Mouse (Mus musculus) effector memory CD4-positive, alpha-beta T cell, adult 7 months (primary cell): ENCODE data around the gene Gm11027. TPM values are rescaled to one million over a fixed set of nuclear protein-coding genes. Genes with fewer than 3 reads are reported as not detected.

Source experiments
- polyA plus RNA-seq: library from polyadenylated mRNA; unstranded; fragments of 100-300 nt; shearing (Covaris generic); gene quantifications from one replicate; pipeline ENCODE4 v1.2.1, GENCODE M21; 2017

Gene Gm11027
- polyA plus RNA-seq: not detected

GRCm38 (mm10) chr12:116275086-116275485 is at the start of gene Gm11027:
Gm11027 (plus strand) TSS chr12:116275386.

DNA sequence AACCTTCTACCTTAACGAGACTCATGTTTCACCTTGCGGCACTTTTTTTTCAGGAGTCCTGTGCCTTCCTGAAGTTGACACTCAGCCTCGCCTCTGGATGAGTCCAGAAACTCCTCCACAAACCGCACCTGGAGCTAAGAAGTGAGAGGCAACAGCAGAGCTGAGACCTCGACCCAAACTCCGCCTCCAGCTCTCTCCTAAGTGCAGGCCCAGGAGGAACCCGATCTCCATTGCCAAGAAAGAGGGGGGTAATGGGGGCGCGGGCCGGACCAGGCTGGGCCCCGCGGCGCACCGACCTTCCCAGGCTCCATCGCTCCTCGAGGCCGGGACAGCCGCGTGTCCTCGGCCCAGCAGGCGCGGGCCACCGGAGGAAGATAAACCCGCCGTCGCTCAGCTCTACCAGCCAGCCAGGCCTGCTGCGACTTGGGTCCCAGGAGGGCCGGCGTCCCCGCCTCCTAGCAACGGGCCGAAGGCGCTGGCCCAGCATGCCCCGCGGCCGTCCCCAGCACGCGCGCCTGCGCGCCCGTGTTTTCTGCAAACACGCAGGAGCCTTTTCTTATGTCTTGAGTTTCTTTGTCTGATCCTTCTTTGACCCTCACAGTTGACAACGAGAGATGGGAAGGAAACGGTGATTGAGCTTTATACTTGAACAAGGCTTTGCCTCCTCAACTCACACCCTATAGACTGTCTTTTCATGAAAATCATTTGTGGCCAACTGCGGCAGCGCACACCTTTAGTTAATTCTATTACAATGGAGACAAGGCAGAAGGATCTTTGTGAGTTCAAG is 12.4 kb upstream of the Gm11027 start, which contains the start of gene Wdr60:
Gene Wdr60, minus strand, starts transcription at position 468 of the 787 bp plus-strand sequence.

GRCm38 (mm10) chr12:116280653-116281364 is 5.6 kb downstream of the Gm11027 start, which contains the start of gene Esyt2:
Esyt2 (plus strand) TSS chr12:116281196.

Other genes with a start within 250 kb of the Gm11027 start
- gene Zfp386, start 227.7 kb upstream of the Gm11027 start, polyA plus RNA-seq: 22.4 TPM
- not detected for gene Vipr2, start 197.7 kb upstream of the Gm11027 start, polyA plus RNA-seq
- gene Wdr60, start 12.4 kb upstream of the Gm11027 start, polyA plus RNA-seq: 0.41 TPM
- gene Esyt2, start 5.8 kb downstream of the Gm11027 start, polyA plus RNA-seq: 210 TPM
- gene Ncapg2, start 130.0 kb downstream of the Gm11027 start, polyA plus RNA-seq: 2.9 TPM
- 0.28 TPM for gene Ptprn2, start 210.3 kb downstream of the Gm11027 start, polyA plus RNA-seq